Mouse (Mus musculus) adrenal gland, postnatal 36 days (tissue): ENCODE data around the gene Hist1h2bq. TPM values are rescaled to one million over a fixed set of nuclear protein-coding genes. Genes with fewer than 3 reads are reported as not detected.
"Not testable (repeated sequence)": the region's sequence is repeated elsewhere in the genome, so short reads cannot be mapped to it uniquely, and the experiment has no call there.

Experiments
- DNase-seq, 2 experiments: peaks; one replicate each; pipeline ENCODE4 v3.0.0; 2021; ENCODE audit warnings: mixed read lengths in 1 of 2
- long read RNA-seq, 2 experiments: library from polyadenylated mRNA; stranded (forward); transcript quantifications; one replicate each; pipeline ENCODE4 v2.0.0; 2021; ENCODE audit warnings: borderline sequencing depth in 2 of 2
- total RNA-seq, 2 experiments: library from RNA; stranded (reverse); gene quantifications; 2 replicates each; pipeline ENCODE4 v1.2.3; 2021

Gene Hist1h2bq
- 10 to 100 TPM; 74.0 to 76.3 TPM for total RNA-seq
- long read RNA-seq, experiment 1, partial matches to known transcripts: 0 of 1 reads
- long read RNA-seq, experiment 1, other reads (novel, unspliced or antisense): 1 of 1 reads
- long read RNA-seq, experiment 2: 0 reads

DNA sequence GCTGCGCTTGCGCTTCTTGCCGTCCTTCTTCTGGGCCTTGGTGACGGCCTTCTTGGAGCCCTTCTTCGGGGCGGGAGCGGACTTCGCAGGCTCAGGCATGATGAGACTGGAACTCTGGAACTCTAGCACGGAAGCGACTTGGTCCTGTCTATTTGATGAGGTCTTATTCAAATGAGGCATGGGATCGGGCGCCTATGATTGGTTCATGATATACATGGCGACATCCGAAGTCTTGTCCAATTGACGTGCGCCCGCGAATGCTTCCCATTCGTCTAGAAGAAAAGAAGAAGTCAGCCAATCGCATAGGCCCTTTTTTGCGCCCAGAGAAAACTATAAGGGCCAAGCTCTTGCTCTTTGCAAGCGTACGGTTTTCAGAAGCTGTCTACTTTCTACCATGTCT lies at the start of gene Hist1h2bq, which contains the start of gene Hist1h2ao:
Hist1h2bq (minus strand) TSS at position 125 of the 400 bp plus-strand sequence.
Hist1h2ao (plus strand) TSS at position 393 of the 400 bp plus-strand sequence.
- not testable (repeated sequence) for DNase-seq

DNA sequence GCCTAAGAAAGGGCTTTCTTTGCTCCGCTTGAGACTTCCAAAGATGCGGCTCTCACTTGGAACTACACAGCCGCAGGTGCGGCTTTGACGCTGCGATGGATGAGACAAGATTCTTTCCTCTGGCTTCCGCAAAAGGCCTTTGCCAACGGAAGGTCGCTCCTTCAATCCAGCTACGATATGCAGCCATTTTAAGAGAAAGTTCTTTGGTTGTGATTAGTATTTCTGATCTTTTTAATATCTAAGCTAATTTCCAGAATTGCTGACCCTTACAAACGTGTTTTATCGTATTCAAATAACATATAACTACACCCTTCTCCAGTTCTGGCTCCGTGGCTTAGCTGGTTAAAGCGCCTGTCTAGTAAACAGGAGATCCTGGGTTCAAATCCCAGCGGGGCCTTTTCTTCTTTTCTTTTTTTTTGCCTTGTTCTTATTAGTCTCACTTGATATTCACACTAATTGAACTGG lies 45.7 kb upstream of the Hist1h2bq start:
- peak; percentile 27 to 52 for DNase-seq

DNA sequence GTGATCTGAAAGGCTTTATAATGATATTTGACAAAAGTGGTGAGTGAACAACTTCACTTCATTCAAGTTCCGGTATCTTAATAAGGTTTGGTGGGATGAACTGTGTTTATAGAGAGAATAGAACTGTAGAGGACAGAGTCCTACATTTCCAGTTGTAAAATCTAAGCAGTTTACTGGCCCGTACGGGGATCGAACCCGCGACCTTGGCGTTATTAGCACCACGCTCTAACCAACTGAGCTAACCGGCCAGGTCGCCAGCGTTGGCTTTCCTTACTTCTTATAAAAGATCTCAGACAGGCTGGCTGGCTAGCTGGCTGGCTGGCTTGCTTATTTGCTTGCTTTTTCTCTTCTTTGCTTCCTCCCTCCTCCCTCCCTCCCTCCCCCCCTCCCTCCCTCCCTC lies 45.1 kb upstream of the Hist1h2bq start:
- DNase-seq: peak; percentile 78 to 84

DNA sequence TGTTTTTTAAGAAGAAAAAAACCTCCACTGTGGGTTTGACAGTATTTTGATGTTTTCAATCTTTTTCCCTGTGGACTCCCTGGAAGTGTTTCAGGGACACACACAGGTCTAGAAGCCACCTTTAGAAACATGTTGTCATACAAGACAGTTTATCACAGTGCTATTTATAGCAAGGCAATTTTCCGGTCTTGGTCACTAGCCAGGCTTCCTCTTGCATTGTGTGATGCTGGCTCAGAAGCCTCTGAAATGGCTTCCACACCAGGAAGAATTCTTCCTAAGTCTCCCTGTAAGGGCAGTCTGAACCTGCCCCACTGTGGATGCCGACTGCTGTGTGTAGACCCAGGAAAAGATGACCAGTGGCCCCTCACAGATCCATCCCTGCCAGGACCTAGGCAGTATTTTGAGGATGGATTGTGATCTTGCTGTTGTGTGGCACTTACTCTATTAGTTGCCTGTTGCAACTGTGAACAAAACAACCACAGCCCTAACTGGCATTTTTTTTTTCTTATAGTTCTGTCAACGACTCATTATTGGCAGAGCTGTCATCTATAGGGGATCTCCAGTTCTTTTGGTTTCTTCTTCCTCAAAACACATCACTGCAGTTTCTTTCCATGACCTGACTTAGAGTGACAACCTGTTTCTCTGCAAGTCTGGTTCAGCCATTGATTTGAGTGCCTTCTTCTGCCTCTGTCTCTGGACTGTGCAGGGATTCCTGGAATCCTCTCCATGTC lies 42.4 kb upstream of the Hist1h2bq start:
- DNase-seq: peak in 1 of 2 experiments; percentile 26

DNA sequence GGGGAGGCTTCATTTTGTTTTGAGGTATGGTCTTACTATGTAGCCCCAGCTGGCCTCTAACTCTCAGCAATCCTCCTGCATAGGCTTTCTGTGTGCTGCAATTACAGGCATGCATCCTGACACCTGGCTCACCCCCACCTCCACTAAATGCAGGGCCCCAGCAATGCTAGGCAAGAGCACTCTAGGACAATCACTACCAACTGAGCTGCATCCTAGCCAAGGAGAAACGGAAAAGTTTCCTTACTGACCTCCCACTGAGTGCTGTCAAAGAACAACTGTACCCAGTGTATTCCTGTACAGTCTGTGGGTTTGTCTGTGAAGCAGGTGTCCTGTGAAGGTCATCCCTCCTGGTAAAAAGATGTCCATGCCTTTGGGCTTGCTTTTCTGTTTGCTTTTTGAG lies 40.7 kb upstream of the Hist1h2bq start:
- not testable (repeated sequence) for DNase-seq

DNA sequence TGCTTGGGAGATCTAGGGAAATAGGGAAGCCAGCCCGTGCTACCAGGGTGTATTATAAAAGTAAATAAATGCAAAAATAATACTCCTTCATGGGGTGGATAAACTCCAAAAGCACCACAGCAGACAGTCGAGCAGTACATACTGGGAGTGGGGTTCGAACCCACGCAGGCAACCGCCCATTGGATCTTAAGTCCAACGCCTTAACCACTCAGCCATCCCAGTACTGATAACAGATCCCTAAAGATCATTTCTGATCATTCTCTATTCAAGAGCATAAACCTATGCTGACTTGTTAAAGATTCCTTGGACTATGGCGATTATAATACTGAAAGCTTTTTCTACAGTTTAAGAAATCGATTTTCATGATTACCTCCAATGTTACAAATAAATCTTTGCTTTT lies 37.9 kb upstream of the Hist1h2bq start:
- DNase-seq: no peak

DNA sequence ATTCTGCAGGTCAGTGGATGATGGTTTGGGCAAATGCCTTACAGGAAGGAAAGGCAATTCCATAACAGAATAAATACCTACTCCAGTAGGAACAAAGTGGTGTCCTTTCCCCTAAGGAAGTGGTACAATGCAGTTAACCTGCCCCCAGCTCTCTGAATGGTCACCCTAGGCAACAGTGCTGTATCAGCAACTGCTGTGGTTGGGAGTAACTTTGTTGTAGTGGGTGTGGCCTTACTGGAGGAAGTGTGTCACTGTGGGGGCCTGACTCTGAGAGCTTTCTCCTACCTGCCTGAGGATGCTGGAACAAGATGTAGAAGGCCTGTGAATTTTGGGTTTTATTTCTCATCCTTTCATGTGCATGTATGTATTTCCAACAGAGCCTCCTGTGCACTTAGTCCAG lies 36.4 kb upstream of the Hist1h2bq start:
- not testable (repeated sequence) for DNase-seq

DNA sequence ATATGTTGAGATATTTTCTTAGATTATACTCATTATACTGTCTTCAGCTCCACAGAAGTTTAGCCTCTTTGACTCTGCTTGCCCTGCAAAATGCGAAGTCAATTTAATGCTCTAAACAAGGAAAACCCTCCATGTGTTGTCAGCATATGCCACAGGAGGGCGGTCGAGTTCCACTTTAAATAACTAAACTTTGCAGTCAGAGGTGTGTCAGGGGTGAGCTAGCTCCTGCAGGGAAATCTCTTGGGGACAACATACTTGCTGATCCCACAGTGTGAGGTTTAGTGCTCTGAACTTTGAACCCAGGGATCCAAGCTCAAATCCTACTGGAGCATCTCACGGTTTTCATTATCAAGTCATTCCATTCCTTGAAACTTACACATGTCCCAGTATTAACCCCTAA lies 30.5 kb upstream of the Hist1h2bq start:
- DNase-seq: not testable (repeated sequence)

DNA sequence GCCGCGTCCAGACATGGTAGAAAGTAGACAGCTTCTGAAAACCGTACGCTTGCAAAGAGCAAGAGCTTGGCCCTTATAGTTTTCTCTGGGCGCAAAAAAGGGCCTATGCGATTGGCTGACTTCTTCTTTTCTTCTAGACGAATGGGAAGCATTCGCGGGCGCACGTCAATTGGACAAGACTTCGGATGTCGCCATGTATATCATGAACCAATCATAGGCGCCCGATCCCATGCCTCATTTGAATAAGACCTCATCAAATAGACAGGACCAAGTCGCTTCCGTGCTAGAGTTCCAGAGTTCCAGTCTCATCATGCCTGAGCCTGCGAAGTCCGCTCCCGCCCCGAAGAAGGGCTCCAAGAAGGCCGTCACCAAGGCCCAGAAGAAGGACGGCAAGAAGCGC lies 23.5 kb upstream of the Hist1h2bq start, which contains the start of the genes Hist1h2ap and Hist1h2br:
Hist1h2ap (minus strand) TSS at position 47 of the 400 bp plus-strand sequence.
Hist1h2br (plus strand) TSS at position 283 of the 400 bp plus-strand sequence.
- not testable (repeated sequence) for DNase-seq

DNA sequence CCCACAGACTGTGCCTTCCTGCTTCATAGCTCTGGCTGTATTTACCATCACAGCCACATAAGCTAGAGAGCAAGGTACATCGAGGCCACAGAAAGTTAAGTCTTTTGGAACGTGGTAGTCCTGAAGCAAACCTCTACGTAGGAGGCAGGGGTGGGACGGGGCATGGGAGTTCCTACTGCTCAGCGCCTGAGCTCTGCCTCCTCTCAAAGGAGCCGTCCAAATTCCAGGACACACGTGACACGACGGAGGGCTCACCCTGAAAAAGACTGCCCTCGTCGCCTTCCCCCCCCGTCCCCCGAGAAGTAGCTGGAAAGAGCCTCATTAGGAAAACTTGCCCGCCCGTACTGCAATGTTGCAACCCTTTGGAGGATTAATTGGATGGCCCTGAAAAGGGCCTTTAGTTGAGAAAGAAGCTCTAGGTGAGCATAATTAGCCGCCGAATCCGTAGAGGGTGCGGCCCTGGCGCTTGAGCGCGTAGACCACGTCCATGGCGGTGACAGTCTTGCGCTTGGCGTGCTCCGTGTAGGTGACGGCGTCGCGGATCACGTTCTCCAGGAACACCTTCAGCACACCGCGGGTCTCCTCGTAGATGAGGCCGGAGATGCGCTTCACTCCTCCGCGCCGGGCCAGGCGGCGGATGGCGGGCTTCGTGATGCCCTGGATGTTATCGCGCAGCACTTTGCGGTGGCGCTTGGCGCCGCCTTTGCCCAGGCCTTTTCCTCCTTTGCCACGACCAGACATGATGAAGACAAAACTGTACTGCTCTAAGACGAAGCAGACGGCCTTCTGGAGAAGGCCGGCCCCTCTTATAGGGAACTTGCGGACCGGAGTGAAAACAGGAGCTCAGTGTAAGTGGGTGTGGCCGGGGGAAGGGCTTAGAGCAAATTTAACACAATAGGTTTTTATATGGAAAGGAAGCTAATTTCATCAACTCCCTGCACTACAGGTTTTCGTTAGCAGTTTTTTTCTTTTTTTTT lies 21.7 kb upstream of the Hist1h2bq start, which contains the start of gene Hist1h4n:
Hist1h4n (minus strand) TSS at position 779 of the 977 bp plus-strand sequence.
- DNase-seq: peak; percentile 25 to 50

DNA sequence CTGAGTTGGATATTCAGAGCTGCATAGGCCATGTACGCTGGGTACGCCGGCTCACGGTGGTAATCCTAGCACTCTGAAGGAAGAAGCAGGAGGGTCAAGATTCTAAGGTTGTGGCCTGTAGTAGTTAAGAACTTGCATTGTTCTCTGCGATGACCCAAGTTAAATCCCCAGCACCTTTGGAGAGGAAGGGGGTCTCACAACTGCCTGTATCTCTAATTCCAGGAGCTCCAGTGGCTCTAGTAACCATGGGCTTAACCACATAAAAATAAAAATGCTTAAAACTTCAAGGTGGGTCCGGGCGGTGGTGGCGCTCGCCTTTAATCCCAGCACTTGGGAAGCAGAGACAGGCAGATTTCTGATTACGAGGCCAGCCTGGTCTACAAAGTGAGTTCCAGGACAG lies 20.3 kb upstream of the Hist1h2bq start:
- DNase-seq: no peak

DNA sequence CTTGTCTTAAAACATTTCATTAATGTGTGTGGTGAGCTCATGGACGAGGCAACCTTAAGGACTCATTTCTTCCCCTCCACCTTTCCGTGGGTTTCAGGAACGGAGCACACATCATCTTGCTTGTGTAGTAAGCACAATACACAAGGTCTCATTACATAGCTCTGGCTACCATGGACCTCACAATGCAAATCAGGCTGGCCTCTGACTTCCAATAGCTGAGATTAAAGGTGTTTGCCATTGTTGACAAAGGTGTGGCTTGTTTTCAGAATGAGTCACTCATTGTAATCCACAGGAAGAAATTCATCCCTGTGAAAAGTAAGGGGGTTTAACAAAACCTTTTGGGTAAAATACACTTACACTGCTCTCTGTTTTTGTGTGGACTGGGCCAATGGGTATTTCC lies 18.5 kb upstream of the Hist1h2bq start:
- no peak for DNase-seq

DNA sequence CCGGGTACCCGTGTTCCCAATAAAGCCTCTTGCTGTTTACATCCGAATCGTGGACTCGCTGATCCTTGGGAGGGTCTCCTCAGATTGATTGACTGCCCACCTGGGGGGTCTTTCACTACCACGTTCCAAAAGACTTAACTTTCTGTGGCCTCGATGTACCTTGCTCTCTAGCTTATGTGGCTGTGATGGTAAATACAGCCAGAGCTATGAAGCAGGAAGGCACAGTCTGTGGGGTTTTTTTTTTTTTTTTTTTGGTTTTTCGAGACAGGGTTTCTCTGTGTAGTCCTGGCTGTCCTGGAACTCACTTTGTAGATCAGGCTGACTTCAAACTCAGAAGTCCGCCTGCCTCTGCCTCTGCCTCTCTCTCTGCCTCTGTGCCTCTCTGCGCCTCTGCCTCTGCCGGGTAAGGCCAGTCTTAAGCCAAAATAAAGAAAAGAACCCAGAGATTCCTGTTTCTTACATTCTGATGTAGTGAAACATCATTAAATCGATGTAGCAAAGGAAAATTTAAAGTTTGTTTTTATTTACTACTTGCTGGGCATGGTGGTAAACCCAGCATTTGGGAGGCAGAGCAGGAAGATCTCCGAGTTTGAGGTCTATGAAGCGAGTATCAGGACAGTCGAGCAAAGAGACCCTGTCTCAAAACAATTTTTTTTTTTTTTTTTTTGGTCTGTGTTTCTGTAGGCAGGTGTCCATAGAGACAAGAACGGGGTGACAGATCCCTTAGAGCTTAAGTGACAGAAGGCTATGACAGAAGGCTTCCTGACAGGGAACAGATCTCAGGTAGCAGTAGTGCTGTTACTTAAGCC lies 10.3 kb upstream of the Hist1h2bq start:
- not testable (repeated sequence) for DNase-seq

DNA sequence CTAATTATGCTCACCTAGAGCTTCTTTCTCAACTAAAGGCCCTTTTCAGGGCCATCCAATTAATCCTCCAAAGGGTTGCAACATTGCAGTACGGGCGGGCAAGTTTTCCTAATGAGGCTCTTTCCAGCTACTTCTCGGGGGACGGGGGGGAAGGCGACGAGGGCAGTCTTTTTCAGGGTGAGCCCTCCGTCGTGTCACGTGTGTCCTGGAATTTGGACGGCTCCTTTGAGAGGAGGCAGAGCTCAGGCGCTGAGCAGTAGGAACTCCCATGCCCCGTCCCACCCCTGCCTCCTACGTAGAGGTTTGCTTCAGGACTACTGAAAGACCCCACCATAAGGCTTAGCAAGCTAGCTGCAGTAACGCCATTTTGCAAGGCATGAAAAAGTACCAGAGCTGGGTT lies 2.1 kb upstream of the Hist1h2bq start:
- DNase-seq: not testable (repeated sequence)

DNA sequence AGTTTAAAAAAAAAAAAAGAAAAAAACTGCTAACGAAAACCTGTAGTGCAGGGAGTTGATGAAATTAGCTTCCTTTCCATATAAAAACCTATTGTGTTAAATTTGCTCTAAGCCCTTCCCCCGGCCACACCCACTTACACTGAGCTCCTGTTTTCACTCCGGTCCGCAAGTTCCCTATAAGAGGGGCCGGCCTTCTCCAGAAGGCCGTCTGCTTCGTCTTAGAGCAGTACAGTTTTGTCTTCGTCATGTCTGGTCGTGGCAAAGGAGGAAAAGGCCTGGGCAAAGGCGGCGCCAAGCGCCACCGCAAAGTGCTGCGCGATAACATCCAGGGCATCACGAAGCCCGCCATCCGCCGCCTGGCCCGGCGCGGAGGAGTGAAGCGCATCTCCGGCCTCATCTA lies 1.5 kb upstream of the Hist1h2bq start, which contains the start of gene Hist1h4m:
Hist1h4m (plus strand) TSS at position 208 of the 400 bp plus-strand sequence.
- DNase-seq: peak; percentile 60

DNA sequence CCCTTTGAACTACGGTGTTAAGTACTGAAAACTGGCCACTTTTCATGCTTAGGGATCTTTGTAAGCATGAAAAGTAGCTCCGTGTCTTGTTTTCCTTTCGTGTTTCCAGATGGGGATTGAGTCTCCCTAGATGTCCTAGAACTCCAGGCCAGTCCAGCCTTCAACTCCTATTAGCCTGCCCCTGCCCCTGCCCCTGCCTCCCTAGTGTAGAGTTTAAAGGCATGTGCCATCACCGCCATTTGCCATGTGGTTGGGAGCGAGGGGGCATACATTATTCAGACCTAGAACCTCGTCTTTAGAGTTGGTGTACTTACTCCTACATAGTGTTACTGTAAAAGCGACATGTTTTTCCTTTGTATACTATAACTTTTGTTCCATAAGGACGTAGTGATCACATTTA lies 1.1 kb upstream of the Hist1h2bq start:
- not testable (repeated sequence) for DNase-seq

DNA sequence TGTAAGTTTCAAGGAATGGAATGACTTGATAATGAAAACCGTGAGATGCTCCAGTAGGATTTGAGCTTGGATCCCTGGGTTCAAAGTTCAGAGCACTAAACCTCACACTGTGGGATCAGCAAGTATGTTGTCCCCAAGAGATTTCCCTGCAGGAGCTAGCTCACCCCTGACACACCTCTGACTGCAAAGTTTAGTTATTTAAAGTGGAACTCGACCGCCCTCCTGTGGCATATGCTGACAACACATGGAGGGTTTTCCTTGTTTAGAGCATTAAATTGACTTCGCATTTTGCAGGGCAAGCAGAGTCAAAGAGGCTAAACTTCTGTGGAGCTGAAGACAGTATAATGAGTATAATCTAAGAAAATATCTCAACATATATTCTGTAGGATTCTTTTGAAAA lies 6.9 kb downstream of the Hist1h2bq start:
- not testable (repeated sequence) for DNase-seq

DNA sequence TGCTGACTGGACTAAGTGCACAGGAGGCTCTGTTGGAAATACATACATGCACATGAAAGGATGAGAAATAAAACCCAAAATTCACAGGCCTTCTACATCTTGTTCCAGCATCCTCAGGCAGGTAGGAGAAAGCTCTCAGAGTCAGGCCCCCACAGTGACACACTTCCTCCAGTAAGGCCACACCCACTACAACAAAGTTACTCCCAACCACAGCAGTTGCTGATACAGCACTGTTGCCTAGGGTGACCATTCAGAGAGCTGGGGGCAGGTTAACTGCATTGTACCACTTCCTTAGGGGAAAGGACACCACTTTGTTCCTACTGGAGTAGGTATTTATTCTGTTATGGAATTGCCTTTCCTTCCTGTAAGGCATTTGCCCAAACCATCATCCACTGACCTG lies 12.8 kb downstream of the Hist1h2bq start:
- DNase-seq: not testable (repeated sequence)

DNA sequence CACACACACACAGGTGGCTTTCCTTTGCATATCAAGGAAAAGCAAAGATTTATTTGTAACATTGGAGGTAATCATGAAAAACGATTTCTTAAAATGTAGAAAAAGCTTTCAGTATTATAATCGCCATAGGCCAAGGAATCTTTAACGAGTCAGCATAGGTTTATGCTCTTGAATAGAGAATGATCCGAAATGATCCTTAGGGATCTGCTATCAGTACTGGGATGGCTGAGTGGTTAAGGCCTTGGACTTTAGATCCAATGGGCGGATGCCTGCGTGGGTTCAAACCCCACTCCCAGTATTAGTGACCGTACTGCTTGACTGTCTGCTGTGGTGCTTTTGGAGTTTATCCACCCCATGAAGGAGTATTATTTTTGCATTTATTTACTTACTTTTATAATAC lies 14.4 kb downstream of the Hist1h2bq start:
- no peak for DNase-seq

DNA sequence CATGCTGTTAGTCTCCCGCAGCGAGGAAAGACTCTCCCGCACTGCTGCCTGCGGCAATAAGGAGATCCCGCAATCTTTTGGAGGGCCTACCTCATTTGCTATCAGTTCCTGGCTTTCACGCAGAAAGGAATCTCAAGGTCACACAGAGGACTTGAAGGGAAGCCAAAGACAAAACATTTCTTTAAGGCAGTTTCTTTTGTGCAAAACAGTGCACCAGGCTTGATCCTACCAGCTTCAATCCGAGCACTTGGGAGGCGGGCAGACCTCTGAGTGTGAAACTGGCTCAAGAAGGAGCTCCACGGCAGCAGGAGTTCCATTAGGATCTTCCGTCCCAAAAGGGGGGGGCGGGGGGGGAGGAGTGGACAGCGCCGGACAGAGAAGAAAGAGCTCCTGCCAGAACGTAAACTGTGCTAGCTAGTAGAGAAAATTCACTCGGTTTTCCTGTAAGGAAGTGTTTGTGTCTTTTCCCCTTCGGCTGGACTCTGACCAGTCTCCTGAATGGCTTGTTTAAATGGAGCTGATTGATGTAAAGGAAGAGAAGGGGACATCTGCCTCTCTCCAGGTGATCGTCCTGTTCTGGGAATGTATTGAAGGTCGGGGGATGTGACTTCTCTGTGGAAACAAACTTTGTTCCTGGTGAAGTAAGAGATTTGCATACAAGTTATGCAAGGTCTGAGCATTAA lies 19.3 kb downstream of the Hist1h2bq start:
- peak in 1 of 2 experiments; percentile 12 for DNase-seq
